Mouse (Mus musculus) heart, adult 9 months (tissue): ENCODE results near the gene Nxn.
A peak's percentile ranks its signal among the peaks of the same experiment; 100 is the strongest.

Experiments used
- DNase-seq, 2 experiments: peaks; one replicate each; pipeline ENCODE4 v3.0.0; 2022; ENCODE audit warnings: low spot score in 2 of 2

Nxn gene

DNA sequence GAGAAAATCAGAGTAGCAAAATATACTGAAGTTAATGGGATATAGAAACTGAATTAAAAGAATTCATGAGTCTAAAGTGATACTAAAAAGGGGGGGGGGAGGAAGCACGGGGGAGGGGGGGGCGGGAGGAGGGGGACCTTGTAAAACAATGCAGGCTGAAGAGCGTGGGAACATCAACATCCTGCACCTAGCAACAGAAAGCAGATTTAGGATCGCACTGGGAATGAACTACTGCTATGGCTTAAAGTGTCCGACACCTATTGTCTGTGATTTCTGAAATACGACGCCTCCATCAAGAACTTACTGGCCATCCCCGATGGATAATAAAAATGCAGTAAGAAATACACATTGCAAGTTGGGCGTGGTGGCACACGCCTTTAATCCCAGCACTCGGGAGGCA, 95.6 kb downstream of the Nxn start:
- DNase-seq = no peak

DNA sequence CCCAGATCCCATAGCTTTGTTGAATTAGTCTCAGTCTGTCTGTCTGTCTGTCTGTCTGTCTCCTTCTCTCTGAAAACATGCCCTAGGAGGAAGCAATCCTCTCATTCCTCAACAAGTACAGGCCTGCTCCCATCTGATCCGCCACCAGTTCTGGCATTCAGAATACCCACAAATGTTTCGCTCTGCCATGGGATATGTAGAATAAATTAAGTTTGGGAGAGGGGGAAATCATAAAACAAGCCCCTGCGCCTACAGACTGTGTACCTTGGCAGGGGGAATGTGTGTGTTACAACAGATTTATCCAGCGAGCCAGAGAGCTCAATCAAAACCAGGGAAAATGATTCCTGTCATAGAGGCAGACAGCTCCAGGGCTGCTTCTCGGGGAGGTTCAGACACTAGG, 98.1 kb downstream of the Nxn start:
- DNase-seq = no peak

DNA sequence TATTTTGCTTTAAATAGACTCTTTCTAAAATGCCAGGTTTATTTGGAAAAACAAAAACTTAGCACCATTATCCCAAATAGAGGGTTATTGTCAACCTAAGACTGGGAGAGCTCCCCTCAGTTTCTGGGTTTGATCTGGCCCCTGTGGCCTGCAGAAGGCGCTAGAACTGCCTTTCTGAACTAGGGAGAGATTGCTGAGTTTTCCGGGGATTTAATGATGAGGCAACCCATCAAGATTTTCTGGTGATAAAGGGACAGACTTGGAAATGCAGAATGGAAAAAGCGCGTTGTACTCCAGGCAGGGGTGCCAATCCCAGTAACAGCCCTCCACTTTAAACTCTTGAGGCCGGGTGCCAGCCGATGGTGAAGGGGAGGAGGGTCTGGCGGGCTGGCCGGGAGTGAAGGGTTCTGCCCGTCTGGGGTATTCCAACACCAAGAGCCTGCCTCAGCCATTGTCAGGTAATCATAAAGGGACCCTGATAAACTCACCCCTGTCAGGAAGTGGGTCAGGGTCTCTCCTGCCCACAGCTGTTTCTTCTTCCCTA, 100.4 kb downstream of the Nxn start:
- DNase-seq = no peak

DNA sequence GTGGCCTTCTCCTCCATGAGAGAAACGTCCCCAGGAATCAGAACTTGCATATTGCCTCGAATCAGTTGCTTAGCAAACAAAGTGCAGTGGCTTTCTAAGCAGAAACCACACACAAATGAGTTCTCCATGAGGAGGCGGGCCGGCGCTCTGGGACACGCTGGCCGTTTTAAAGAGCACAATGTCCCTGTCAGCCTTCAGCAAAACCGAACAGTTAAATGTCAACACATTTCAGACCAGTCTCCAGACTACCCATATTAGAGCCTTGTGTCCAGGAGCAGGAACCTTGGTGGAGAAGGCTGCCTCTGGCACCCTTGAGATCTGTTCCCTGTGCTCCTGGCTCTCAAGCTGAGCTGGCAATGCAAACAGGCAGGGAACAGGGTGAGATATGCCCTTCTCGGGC, 101.7 kb downstream of the Nxn start:
- no peak for DNase-seq

DNA sequence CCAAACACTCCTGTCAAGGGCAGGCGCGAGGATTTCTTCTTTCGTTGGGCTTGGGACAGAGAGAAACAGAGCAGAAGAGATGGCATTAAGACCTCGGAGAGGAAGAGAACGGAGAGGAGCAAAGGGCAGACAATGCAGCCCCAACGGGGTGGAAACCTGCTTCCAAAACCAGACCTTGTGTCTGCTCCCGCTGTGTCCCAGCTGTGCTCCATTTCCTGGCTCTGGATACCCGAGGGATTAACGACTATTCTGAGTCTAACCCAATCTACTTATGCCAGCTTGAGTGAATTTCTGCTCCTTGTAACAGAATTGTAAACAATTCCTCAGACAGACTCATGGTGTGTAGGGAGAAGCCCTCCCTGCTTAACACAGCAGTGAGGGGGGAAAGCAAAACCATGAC, 104.1 kb downstream of the Nxn start:
- DNase-seq = no peak

DNA sequence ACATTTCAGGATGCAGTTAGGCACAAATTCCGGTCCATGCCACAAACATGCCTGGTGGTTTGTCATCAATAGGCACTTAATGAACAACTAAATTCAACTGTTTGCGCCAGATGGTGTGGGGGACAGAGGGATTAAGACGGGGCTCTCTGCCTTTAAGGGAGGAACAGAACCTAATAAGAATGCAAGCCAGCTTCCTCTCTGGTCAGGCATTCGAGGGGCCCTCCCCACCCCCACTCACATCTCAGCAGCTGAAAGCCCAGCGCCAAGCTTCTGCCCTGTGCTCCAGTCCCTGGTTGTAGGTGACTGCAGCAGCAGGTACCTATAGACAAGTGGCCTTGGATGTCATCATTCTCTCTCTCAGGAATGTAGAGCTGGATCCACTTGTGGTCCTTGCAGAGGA, 104.9 kb downstream of the Nxn start:
- no peak for DNase-seq

DNA sequence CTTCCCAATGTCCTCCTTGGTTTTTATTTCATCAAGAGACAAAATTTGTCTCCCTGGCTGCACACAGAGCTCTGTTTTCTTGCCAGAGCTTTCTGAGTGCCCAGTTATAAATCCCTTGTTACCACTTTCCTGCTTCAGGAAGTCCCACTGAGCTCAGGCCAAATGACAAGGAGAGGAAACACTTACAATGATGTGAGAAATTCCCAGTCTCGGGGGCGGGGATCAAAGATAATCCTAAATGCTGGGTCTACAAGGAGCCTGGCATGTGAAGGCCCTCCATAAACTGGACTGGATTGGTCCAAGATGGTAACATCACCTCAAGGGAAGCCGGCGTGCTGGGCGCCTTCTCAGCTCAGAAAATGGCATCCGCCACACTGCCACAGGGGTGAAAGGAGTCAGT, 106.1 kb downstream of the Nxn start:
- peak; percentile 48 to 59 for DNase-seq

DNA sequence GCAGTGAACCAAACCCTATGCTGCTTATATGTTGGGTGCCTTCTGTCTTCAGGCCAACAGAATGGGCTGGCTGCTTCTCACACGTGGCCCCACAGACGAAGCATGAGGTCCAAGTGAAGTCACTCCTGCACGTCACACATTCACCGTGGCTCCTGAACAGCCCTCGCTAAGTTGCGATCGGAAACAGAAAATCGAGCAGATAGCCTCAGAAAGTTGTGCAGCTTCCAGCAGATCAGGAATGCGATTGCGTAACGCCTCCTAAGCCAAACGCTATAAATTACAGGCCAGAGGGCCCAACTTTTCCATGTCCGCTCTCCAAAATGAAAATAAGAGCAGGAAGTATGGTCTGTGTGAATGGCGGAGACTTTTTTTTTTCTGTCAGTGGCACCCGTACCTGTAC, 106.5 kb downstream of the Nxn start:
- peak; percentile 61 to 72 for DNase-seq

DNA sequence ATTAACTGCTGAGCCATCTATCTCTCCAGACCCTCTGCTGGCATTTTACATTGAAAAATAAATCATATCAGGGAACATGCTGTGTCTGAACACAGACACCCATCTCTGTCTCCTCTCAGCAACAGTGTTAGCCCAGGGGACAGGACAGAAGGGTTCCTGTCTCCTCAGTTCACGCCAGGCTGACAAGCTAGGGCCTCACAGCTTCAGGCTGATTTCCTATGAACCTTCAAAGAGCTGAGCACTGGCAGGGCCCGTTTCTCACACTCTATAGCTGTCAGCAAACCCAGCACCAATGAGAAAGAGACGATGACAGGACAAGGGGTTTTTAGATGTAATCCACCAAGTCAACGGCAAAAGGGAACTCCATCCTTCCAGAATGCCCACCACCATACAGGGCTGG, 107.0 kb downstream of the Nxn start:
- no peak for DNase-seq

DNA sequence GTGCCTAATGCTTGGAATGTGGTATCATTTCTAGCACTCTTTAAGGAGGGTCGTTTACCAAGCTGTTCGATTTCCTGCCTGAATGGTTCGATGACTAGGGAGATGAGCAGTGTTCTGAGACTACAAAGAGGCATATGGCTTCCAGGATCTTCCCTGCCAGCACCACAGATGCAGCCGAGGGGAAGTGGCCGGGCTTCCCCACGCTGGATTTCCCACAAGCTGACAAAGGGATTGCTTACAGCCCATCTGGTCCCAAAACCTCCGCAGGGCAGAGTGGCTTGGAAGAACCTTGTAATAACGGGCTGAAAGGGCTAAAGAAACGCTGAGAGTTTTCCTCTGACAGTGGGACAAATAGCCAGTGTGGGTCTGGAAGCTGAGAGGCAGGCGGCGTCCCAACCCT, 108.6 kb downstream of the Nxn start:
- DNase-seq = no peak

DNA sequence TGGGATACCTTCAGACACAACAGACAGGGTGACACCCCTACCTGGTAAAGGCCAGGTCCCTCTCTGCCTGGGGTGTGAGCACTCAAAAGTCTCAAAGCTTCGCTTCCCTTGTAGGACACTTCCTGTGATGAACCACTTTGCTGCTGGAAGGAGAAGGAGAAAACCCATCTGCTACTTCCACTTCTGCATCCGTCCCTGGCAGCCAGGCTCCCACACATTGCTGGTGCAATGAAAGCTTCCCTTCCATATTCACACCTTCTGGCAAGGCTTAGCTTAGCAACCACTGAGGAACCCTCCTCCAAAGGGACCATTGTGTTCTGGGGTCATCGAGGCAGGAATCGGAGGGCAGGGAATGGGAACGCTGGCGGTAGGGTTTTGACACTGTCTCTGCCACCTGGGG, 110.3 kb downstream of the Nxn start:
- DNase-seq = no peak

DNA sequence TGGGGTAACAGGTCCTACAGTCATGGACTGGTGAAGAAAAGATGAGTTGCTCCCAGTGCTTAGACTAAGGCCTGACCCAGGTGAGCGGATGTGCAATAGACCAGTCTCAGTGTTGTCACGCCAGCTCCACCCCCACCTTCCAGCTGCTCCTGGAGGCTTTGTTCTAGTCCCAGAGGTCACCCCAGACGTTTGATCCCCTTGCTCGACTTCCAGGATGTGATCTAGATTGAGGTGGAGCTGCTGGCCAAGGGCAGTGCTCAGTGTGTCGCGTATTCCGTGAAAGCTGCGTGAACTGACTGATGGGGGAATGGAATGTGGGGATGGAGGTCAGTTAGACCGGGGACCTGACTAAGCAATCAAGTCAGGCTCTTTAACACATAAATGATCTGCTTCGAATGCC, 111.6 kb downstream of the Nxn start:
- DNase-seq = no peak

DNA sequence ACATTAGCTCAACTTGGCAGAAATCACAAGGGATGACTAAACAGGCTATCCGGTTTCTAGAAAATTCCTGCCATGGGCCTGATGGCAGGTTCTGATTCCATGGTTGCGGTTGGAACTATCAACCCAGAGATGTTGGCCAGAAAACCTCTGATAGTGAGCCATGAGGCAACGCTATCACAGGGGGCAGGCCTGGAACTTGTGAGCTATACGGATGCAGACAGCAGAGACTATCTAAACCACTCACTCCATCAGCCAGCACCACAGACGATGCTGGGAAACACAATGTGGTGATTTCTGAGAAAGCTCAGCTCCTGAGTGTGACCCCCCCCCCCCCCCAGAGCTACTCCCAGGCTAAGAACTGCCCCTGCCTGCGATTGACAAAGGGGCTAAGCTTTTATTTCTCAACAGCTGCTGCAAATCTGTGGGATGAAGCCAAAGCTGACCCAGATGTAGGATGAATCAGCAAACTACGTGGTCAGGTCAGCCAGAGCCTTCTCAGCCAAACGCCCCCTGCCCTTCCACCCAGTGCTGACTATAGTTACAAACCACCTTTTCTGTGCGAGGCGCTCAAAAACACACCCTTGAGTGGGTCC, 112.3 kb downstream of the Nxn start:
- peak in 1 of 2 experiments; percentile 32 for DNase-seq

DNA sequence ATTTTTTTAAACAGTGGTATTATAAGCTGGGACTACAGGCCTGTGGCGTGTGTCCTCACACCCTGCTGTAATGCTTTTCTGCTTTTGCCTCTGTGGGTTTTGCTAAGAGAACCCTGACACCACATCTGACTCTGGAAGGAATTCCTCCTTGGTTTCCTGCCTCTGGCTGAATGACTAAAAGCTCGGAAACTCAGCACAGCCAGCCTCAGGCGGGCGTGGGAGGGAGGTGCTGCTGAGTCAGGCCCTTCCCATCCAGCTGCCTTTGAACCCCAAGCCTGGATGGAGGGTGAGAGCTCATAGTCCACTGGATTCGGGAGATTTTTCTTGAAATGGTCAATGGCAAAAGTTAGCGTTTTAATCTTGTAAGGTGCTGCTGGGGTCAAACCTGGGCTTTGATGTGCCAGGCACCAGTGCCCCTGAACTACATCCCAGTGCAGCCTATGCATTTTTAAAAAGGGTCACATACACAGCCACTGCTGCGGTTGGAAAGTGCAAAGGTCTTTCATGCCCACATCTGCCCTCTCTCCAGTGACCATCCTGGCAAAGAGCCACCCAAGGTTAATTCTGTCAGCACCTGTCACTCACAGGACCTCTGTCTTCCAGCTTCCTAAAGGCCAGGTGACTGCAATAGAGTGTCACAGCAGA, 113.4 kb downstream of the Nxn start:
- peak; percentile 36 to 39 for DNase-seq

DNA sequence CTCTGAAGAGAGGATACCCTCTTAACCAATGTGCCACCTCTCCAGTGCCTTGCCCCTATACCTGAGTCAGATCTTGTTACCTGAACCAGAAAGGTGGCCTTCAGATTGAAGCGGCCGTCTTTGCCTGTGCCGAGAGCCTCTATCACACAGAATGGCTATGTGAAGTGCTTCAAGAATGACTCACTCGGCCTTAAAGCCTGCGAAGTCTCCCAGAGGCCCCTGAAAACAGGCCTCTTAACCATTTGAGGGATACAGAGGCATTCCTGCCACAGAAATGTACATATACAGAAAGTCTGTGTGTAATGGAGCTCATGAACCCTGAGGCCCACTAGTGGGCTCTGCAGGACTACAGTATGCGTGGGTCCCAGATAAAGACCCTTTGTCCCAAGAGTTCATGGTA, 115.1 kb downstream of the Nxn start:
- DNase-seq = no peak

DNA sequence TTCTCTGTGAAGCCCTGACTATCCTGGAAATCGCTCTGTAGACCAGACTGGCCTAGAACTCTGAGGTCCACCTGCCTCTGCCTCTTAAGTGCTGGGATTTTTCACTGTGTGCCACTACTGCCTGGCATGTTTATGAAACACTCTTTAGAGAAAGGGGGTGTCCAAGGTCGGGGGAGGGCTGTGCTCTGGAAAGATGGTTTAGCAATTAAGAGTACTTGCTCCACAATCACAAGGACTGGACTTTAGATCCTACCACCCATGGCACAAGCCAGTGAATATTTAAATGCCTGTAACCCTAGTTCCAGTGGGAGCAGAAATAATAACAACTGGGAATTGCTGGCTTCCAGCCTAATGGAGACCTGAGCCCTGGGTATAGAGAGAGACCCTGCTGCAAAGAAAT, 119.0 kb downstream of the Nxn start:
- DNase-seq = no peak

DNA sequence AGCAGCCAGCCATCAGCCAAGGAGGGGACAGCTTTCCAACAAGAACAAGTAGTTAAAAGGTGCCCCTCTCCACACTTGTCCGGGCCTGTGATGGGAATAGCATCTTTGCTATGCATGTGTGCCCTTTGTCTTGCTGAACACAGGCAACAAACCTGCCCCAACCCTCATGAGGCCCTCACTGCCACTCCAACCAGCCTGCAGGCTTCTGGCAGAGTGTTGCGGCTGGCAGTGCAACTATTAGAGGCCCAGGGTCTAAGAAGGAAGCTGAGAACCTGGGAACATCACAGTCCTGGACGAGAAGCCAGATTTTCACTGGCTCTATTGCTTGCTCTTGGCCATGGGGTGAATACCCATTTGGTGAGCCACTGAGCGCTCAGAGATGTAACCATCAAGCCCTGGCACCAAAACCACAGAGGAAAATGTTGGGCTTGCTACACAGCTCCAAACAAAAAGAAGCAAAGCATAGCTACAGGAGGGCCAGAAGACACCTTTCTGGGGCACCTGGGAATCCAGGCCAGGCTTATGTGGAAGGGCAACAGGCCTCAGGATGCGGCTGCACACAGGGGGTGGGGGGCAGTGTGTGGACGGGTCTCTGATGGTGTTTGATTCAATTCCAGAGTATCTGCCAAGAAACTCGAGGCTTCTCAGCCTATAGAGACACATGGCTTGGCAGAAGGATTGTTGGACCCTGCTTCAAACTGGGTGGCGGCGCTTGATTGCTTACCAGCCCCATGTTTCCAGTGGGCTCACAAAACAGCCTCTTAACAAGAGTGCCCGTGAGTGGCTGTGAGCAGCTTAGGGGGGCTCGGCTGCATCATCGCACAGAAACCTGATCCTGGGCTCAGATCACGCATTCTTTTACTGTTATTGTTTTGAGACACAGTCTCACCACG, 119.7 kb downstream of the Nxn start:
- no peak for DNase-seq

DNA sequence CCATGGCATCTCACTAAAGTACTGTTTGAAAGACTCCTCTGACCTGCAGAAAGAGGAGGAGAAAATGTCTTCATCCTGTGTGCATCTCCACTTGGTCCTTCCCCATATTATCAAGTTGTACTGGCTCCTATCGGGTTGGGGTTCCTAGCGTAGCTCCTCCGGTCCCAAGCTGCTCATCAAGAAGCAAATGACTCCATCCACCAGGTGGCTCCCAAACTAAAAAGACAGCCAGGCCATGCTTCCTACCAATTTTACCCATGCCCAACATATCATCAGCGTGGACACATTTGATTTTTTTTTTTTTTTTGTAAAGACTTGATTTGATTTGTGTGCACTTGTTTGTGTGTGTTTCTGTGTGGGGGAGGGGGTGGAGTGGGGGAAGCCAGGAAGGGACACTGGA, 126.5 kb downstream of the Nxn start:
- no peak for DNase-seq

DNA sequence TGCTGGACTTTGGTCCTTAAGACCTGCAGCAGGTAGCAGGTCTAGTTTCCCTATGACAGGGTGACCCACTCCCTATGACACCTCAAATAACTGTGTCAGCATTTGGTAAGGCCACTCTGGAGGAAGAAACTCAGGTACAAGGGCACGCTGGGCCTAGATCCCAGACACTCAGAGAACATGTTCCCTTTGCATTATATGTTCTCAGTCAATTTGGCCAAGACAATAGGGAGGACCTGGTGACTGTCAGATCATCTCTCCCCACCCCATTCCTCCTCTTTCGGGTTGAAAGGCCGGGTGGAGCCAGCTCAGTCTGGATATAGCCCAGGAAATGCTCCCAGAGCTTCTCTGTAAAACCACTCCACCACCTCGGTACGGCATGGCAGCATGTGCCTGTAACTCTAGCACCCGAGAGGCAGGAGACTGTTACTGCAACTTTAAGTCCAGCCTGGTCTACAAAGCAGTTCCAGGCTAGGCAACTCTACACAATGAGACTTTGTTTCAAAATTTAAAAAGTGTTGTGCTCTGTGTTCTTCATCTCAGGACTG, 130.3 kb downstream of the Nxn start:
- no peak for DNase-seq

DNA sequence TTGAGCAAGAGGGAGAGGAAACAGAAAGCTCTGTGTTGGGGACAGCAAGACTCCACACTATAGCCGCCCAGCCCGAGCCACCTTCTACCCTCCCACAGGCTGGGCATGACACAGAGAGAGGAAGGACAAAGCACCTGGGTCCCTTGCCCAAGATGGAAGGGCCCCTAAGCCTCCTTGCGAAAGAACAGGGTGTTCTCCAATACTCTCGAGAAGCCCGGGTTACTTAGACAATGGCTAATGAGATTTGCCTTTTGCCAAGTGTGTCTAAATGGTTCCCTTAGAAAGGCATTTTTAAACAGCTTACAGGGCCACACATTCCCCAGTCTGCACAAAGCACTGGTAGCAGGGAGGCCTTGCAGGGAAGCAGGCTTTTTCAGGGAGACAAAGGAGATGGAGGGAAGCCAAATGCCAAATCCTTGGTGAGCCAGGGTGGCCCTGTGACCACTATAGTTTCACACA, 130.9 kb downstream of the Nxn start:
- no peak for DNase-seq

DNA sequence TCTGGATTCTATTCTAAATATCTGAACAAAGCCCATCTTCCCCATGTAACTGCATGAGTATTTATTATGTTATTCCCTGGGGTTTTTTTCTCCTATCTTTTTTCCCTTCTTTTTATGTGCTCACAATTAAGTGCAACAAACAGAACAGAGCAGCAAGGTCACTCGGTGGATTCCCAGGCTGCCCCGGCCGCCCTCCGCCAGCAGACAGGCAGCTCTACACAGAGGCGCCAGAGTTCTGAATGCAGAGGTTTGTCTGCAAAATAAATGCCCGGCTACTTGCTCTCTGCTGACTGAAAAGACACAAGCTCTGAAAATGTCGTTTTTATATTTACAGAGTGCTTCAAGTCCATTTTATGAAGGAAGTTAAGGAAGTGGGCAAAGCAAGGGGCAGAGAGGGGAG, 131.4 kb downstream of the Nxn start:
- DNase-seq = no peak

DNA sequence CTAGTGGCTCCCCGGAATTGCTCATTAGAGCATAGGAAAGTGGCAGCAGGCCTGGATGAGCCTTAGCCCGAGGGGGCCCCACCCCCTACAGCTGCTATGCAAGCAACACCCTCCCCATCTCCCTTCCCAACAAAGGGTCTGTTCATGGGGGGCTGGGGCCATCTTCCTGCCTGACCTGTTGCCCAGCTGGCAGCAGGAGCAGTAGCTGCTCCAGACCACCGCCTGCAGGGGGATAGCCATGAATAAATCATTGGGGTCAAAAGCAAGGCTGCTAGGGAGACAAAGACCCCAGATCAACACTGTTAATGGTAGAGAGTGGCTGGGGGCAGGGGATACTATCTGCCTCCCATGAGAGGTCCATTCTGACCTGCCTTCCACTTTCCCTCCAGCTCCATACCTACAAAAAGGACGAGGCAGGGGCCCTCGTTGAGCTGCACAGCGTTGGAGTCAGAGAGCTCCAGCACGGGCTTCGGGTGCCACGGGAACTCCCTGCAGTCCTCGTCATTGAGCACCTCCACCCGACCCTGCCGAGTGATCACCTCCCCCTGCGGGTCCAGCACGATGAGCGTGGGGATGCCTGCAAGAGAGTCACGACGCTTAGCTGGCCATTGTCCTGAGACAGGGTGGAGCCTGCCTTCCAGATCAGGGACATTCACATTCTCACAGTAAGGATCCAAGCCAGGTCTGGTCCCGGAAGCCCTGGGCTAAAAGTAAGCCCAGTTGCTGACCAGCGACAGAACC, 136.2 kb downstream of the Nxn start:
- DNase-seq = no peak
